Mouse (Mus musculus) bone marrow, adult 2 months (tissue): ENCODE results near the gene Wfdc6b.

ENCODE experiments used
- CTCF ChIP-seq: fragments of 200-500 bp; IDR thresholded peaks from 2 replicates; pipeline ENCODE4 v1.5.1; 2011; ENCODE audit warnings: low read length, control low read depth; ENCODE audit not compliant: control insufficient read depth, insufficient read depth
- POLR2A ChIP-seq: fragments of 200-500 bp; IDR thresholded peaks from 2 replicates; pipeline ENCODE4 v1.6.1; 2011; ENCODE audit warnings: low read depth, mild to moderate bottlenecking, control low read depth, low read length, borderline replicate concordance; ENCODE audit not compliant: control insufficient read depth

DNA sequence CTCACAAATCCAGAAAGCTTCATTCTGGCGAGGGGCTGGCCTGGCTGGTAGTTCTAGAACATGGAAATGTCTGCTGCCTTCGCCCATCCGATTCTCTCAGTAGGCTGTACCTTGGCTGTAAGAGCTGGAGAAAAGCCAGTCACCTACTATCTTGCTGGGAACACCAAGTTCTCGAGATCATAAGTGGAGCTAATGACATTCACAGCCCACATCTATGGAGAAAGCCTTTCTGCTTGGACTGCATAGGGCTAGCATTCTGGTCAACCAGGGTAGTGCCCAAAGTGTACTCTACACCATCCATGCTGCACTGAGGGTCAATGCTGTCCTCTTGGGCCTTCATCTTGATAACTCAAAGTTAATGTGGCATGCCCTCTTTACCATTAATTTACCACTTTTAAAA, 19.8 kb upstream of the Wfdc6b start, which contains the start of gene Eppin:
- no peak for TF ChIP-seq POLR2A
- TF ChIP-seq CTCF, result no peak
